Mouse (Mus musculus) layer of hippocampus, adult 9-11 months (tissue): ENCODE data around the gene Selenoi.
"Not testable (repeated sequence)": the region's sequence is repeated elsewhere in the genome, so short reads cannot be mapped to it uniquely, and the experiment has no call there.

Experiments used
- DNase-seq: peaks from one replicate; pipeline ENCODE4 v3.0.0; 2022

Selenoi gene

GRCm38 (mm10) chr5:30232271-30232971 is at the start of gene Selenoi:
Selenoi (plus strand) TSS chr5:30232581.
- DNase-seq: peak; percentile 99

GRCm38 (mm10) chr5:30187687-30188485 is 44.5 kb upstream of the Selenoi start:
- no peak for DNase-seq

- no peak for DNase-seq
These were observed 39.9 kb upstream of the Selenoi start for GRCm38 (mm10) chr5:30192452-30192851.

GRCm38 (mm10) chr5:30195340-30195739 is 37.0 kb upstream of the Selenoi start:
- no peak for DNase-seq

- no peak for DNase-seq
These were observed 34.1 kb upstream of the Selenoi start for GRCm38 (mm10) chr5:30198257-30198656.

- peak; percentile 38 for DNase-seq
These were observed 30.9 kb upstream of the Selenoi start for GRCm38 (mm10) chr5:30201521-30201920.

- DNase-seq: no peak
These were observed 30.2 kb upstream of the Selenoi start for GRCm38 (mm10) chr5:30202221-30202620.

GRCm38 (mm10) chr5:30203216-30203885 is 29.0 kb upstream of the Selenoi start:
- DNase-seq: no peak

- DNase-seq: no peak
These were observed 27.9 kb upstream of the Selenoi start for GRCm38 (mm10) chr5:30204441-30204840.

GRCm38 (mm10) chr5:30205034-30205433 is 27.3 kb upstream of the Selenoi start:
- DNase-seq: no peak

GRCm38 (mm10) chr5:30205493-30205892 is 26.9 kb upstream of the Selenoi start, which contains the start of gene Adgrf3:
Adgrf3 (minus strand) TSS chr5:30205722.
- DNase-seq: no peak

- DNase-seq: no peak
These were observed 25.1 kb upstream of the Selenoi start for GRCm38 (mm10) chr5:30207276-30207675.

- DNase-seq: not testable (repeated sequence)
These were observed 21.6 kb upstream of the Selenoi start for GRCm38 (mm10) chr5:30210758-30211157.

- DNase-seq: no peak
These were observed 17.5 kb upstream of the Selenoi start for GRCm38 (mm10) chr5:30214889-30215288.

GRCm38 (mm10) chr5:30215970-30216369 is 16.4 kb upstream of the Selenoi start:
- DNase-seq: no peak

- no peak for DNase-seq
These were observed 12.7 kb upstream of the Selenoi start for GRCm38 (mm10) chr5:30219715-30220114.

- DNase-seq: no peak
These were observed 11.7 kb upstream of the Selenoi start for GRCm38 (mm10) chr5:30220666-30221065.

- DNase-seq: no peak
These were observed 9.7 kb upstream of the Selenoi start for GRCm38 (mm10) chr5:30222681-30223080.

GRCm38 (mm10) chr5:30230901-30231300 is 1.5 kb upstream of the Selenoi start:
- DNase-seq: no peak

- DNase-seq: no peak
These were observed 500 bp upstream of the Selenoi start for GRCm38 (mm10) chr5:30231891-30232270.

- DNase-seq: no peak
These were observed 661 bp downstream of the Selenoi start for GRCm38 (mm10) chr5:30233042-30233441.

GRCm38 (mm10) chr5:30233979-30234378 is 1.6 kb downstream of the Selenoi start:
- no peak for DNase-seq

GRCm38 (mm10) chr5:30235641-30236126 is 3.3 kb downstream of the Selenoi start:
- DNase-seq: no peak
